Mouse (Mus musculus) stomach, postnatal 0 days (tissue): ENCODE data around the gene Eva1a.

Experiments
- CTCF ChIP-seq: IDR thresholded peaks from 2 replicates; pipeline ENCODE4 v1.5.1; 2016; ENCODE audit warnings: antibody characterized with exemption, low read depth, mild to moderate bottlenecking, moderate library complexity
- EP300 ChIP-seq: optimal IDR thresholded peaks from 2 replicates; pipeline ENCODE3; 2016; ENCODE audit warnings: antibody characterized with exemption

DNA sequence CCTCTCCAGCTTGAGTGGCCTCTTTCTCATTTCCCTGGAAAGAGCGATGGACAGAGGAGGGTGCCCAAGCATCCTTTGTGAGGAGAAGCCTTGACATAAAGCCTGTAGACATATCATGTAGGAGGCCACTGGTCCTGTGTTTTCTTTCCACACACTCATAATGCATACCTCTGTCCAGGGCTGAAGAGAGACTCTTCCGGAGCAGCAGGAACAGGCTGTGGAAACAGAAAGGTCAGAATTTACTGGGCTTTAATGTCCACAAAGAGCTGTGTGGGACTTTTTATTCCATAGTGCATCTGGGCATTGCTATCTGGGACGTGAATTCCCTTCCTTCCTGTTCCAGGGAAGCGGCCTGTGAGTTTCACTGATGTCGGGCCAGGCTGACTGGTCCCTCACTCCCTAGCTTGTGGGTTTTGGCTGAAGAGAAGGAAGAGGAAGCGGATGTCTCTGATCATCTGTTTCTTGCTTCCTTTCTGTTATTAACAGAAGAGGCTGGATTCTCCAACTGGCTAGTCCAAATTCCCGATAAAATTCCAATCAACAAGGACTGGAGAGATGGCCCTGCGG is 25.8 kb downstream of the Eva1a start:
- no peak for TF ChIP-seq CTCF
- no peak for TF ChIP-seq EP300
